Mouse (Mus musculus) embryo, embryonic 10.5 days (tissue): Measurements from ENCODE around the gene Pttg1.

ENCODE experiments used
- DNase-seq: peaks from one replicate; pipeline ENCODE4 v3.0.0-alpha.2; 2015; ENCODE audit warnings: low spot score

Pttg1 gene

DNA sequence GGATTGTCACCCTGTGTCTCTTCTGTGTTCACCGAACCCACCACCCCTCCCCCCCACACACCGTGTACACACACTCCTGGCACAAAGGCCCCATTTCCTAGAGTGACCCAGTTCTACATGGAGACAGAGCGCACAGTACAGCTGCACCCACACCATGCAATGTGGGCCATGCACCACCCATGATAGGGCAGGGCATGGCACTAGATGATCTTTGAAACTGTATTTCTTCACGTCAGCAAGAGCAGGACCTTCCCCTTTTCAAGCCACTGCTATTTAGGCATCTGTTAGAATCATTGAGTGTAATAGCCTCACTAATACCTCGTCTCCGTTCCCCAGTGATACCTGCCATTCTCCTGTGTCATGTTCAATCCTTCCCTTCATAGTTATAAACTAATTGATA lies 51.1 kb downstream of the Pttg1 start:
- no peak for DNase-seq

GRCm38 (mm10) chr11:43373367-43373766 lies 52.7 kb downstream of the Pttg1 start:
- no peak for DNase-seq

DNA sequence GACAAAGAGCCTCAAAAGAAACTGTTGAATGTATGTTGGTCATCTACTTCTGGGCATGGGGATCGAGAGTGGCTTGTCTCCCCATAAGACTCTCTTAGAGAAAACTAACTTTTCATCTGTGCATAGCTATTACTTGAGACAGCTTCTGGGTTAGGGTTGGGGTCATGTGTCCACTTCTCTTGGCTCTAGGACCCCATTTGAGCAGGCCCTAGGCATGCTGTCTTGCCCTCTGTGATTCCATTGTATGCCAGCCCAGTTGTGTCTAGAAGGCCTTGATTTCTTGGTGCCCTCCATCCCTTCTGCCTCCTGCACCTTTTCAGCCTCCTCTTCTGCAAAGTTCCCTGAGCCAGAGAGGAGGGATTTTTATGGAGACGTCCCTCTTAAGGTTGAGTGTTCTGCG lies 54.2 kb downstream of the Pttg1 start:
- DNase-seq = no peak
